Mouse (Mus musculus) kidney, postnatal 10 days (tissue): ENCODE measurements around the gene Prdm1.

Experiments used
- DNase-seq: peaks from one replicate; pipeline ENCODE4 v3.0.0; 2021; ENCODE audit warnings: mixed read lengths

Gene Prdm1

DNA sequence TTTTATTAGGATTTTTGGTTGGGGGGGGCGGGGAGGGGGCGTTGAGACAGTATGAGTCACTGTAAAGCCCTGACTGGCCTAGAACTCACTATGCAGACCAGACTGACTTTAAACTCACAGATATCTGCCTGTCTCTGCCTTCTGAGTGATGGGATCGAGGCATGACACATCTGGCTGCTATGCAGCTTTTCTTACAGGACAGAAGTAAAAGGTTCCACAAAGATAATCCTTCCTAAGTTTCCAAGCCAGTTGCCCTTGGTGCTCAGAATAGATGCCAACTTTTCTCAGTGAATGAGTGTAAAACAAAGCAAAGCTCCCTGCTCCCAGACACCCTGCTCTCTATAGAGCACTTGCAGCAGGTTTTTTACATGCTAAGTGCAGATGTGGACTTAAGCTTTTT, 112.7 kb downstream of the Prdm1 start:
- DNase-seq, result no peak

DNA sequence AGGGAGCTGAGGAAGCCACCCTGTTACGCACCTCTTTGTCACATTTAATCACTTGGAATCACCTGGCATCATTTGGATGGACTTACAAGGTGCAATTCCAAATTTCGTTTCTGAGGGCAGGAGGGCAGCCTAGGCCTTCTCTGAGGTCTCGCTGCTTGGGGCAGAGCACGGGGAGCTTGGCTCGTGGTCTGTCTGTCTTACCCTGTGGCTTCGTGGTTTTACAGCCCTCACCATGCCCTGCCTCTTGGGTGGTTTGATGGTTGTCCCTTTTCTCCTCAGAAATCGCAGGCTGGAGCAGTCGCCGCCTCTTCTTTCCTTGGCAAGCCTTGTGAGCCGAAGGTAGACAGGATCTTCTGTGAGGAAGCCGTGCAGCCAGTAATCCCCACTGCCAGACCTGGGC, 118.3 kb downstream of the Prdm1 start:
- DNase-seq, result no peak

DNA sequence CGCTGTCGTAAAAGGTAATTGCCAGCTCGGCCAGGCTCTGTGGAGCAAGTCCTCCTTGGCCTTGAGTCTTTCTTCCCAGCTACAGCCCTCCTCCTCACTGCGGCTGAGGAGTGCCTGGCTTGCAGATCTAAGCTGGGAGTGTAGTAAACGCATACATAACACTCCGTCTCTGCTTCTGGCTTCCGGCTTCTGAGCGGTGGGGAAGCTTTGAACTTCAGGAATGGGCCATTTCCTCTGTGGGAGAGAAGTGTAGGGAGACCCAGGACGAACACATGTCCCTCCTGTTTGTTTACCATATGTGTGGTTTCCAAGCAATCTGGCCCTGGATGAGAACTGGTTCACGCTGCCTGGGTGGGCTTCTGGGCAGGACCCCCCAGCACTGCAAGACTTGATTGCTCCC, 119.2 kb downstream of the Prdm1 start:
- DNase-seq, result no peak

DNA sequence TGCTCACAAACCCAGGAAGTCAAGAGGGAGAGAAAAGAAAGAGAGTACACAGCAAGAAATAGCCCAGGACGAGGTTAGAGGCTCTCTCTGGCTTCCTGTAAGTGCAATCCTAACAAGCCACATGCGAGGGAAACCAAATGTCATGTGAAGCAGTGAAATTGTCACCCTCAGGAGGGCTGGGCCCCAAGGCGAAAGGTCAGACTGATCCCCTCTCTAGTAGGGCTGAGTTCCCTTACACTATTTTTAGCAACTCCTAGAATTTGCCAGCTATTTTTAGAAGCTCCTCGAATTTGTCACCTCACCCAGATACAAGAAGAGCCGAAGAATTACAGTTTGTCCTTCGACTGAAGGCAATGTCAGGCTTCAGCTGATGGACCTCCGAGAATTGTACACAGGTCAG, 124.9 kb downstream of the Prdm1 start:
- DNase-seq, result no peak

DNA sequence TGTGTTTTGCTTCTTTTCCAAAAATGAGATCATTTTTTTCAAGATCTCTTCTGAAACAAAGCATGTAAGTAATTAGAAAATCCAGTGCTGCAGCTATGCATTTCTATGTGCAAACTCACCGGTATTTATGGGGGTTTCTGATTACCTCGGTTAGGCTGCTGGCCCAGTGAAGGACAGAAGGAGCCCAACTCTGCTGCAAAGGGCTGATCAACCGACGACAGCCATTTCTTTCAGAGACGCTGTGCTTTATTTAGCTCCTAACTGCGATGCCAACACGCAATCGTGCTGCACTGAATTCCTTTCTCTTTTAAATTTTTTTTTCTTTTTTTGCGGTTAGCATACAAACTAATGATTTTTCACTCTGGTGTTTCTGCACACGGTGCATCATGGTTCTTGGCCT, 126.7 kb downstream of the Prdm1 start:
- no peak for DNase-seq

DNA sequence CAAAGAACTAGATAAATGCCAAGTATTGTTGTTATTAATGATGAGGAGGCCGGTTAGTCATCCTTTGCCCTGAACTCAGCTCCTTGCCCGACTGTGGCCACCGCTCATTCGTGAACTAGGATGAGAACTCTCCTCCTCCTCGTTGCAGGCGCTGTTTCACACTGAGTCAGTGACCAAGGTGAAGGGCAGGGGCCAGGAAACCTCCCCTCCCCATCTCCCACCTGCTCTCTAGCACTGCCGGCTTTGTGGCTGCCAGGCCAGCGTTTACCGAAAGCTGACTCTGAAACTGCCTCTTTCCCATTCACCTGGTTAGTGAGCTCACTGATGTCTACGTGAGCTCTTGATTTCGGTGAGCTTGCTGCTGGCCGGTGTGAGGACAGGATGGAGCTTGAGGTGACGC, 127.7 kb downstream of the Prdm1 start:
- no peak for DNase-seq

DNA sequence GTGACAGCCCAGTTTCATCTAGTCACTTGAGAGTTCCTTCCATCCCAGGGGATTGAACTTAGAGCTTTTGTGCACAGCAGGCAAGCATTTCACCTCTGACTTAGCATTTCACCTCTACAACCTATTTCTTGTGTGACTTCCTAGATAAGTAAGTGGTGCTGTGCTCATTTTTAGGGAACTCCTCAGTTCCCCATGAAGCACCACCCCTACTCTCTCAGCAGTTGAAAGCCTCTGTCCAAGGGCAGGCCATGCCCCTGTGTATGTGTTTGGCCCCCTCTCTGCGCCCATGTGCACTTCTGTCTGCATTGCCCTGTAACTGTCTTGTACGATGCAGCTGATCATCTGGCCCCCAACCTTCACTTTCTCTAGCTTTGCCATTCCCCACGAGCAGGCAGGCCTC, 128.2 kb downstream of the Prdm1 start:
- DNase-seq, result no peak

DNA sequence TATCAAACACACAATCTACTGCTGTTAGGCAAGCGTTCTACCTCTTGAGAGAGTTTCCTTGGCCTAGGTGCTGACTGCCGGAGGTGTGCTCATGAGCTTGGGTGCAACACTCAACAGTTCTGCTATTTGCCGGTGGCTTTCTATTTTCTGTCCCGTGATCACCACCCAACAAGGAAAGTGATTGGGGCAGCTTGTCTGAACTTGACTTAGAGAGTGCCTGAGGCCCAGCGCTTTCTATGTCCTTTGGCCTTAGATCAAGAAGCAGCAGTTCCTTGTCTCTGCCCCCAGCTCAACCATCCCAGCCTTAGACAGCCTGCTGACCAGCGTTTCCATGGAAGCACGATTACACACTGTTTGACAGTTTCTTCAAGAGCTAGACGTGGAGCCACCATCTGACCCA, 135.4 kb downstream of the Prdm1 start:
- no peak for DNase-seq

DNA sequence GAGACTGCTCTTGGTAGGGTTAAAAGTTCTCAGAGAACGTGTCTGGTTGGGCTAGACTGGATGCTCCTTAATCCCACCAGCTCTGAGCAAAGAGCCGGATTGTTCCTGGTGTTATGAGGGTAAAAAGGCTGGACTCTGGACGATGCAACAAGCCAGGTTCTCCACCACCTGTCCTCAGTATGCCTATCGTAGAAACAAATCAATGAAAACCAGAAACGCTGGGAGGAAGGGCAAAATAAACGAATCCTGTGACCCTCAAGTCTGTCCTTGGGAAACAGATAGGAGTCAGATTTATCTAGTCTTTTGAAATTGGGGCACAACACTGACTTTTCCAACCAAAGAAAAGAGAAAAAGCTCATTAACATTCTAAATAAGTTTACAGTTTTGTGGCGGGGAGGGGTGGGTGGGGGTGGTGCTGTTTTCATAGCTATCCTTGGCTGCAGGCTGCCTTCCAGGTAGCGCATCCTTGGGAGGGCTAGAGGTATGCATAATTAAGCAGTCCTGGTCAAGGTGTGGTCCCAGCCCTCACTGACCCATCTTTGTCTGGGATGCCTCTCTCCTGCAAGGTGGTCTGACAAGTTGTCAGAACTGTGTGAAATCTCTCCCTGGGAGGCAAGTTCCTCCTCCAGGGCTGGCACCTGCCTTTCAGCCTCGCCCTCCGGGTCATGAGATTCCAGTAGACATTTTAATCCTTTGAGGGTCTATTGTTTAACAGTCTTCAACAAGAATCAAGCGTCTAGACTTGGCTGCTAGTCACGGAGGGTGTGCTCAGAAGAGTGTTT, 136.6 kb downstream of the Prdm1 start:
- no peak for DNase-seq

DNA sequence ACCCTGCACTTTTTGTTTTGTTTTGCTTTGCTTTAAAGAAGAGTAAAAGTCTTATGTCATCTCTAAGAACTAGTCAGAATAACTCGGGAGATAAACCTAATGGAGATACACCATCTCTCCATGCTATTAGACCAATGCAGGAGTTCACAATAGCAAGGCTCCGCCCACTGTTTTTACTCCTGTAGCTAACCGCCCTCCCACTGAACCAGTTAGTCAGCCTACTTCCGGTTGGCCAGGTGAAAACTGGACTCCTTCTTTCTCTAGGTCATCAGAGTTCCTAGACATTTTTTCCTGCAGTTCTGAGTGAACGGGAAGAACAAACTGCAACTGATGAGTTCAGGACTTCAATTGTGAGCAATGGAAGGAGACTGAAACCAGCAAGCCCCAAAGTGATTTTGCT, 138.0 kb downstream of the Prdm1 start:
- DNase-seq, result no peak

DNA sequence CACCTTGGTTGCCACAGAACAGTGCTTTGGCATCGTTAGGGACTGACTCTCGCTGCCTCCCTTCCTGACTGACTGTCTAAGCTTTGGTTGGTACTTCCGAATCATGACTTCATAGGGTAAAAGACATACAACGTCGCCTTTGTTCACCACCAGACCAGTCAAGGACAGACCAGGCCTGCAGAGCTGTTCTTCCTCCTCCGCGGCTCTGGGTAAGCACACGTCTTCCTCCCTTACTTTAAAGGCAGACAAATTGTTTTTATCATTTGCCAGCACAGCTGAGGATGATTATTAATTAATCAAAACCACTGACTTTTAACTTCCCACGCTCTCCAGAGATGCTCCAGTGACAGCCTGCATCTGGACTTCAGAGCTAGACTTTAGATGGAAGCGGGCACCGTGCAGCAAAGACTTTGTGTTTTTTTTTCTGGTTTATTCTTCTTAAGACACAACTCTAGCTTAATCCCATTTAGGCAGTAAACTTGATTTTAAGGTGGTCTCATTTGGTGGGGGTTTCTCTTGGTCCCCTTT, 139.5 kb downstream of the Prdm1 start:
- no peak for DNase-seq
